Mouse (Mus musculus) myocyte (in vitro differentiated cells): ENCODE measurements around the gene Ifne. TPM values are rescaled to one million over a fixed set of nuclear protein-coding genes. Genes with fewer than 3 reads are reported as not detected.
A peak's percentile ranks its signal among the peaks of the same experiment; 100 is the strongest.

Source experiments
- H3K27me3 ChIP-seq: one replicate; pipeline ENCODE4 v1.6.1; 2011; ENCODE audit not compliant: control insufficient read depth, insufficient read depth, insufficient read length
- H3K36me3 ChIP-seq: one replicate; pipeline ENCODE4 v1.6.1; 2011; ENCODE audit not compliant: control insufficient read depth, insufficient read depth
- H3K4me2 ChIP-seq: one replicate; pipeline ENCODE4 v1.6.1; 2011; ENCODE audit warnings: low read depth, control low read depth
- H3K4me3 ChIP-seq: one replicate; pipeline ENCODE4 v1.5.1; 2011; ENCODE audit warnings: mild to moderate bottlenecking, control low read depth, moderate library complexity
- H3K79me2 ChIP-seq: one replicate; pipeline ENCODE4 v1.6.1; 2011; ENCODE audit not compliant: control insufficient read depth, insufficient read depth
- H3ac ChIP-seq: one replicate; pipeline ENCODE4 v1.6.1; 2011; ENCODE audit not compliant: control insufficient read depth, insufficient read length
- CEBPB ChIP-seq: IDR thresholded peaks from 2 replicates; pipeline ENCODE4 v1.6.1; 2011; ENCODE audit warnings: mild to moderate bottlenecking, moderate library complexity; ENCODE audit not compliant: poor library complexity, insufficient read depth, severe bottlenecking
- E2F4 ChIP-seq: IDR thresholded peaks from one replicate; pipeline ENCODE4 v1.6.1; 2011; ENCODE audit warnings: mild to moderate bottlenecking, control low read depth, moderate library complexity; ENCODE audit not compliant: insufficient read depth
- MAX ChIP-seq: IDR thresholded peaks from one replicate; pipeline ENCODE4 v1.6.1; 2011; ENCODE audit warnings: low read depth, mild to moderate bottlenecking, control low read depth
- MYOD1 ChIP-seq, 3 experiments: IDR thresholded peaks; one replicate each; pipeline ENCODE4 v1.6.1; 2011; ENCODE audit warnings: control low read depth in 2 of 3, low read depth in 2 of 3, mild to moderate bottlenecking in 2 of 3, moderate library complexity in 1 of 3; ENCODE audit not compliant: insufficient read length in 2 of 3, control insufficient read depth in 1 of 3
- MYOG ChIP-seq, 3 experiments: IDR thresholded peaks; one replicate each; pipeline ENCODE4 v1.6.1; 2011; ENCODE audit warnings: control low read depth in 2 of 3, low read depth in 2 of 3, mild to moderate bottlenecking in 2 of 3; ENCODE audit not compliant: insufficient read length in 2 of 3, control insufficient read depth in 1 of 3, insufficient read depth in 1 of 3
- POLR2A ChIP-seq: IDR thresholded peaks from one replicate; pipeline ENCODE4 v1.6.1; 2011; ENCODE audit warnings: low read depth, mild to moderate bottlenecking, control low read depth, moderate library complexity; ENCODE audit not compliant: insufficient read length
- POLR2AphosphoS2 ChIP-seq: IDR thresholded peaks from one replicate; pipeline ENCODE4 v1.6.1; 2011; ENCODE audit warnings: low read depth, control low read depth; ENCODE audit not compliant: insufficient read length
- REST ChIP-seq: IDR thresholded peaks from one replicate; pipeline ENCODE4 v1.6.1; 2011; ENCODE audit warnings: mild to moderate bottlenecking, control low read depth, moderate library complexity; ENCODE audit not compliant: insufficient read depth, insufficient read length
- SRF ChIP-seq: IDR thresholded peaks from one replicate; pipeline ENCODE4 v1.6.1; 2011; ENCODE audit warnings: low read depth; ENCODE audit not compliant: control insufficient read depth, insufficient read length
- TCF12 ChIP-seq: IDR thresholded peaks from one replicate; pipeline ENCODE4 v1.6.1; 2011; ENCODE audit warnings: mild to moderate bottlenecking, control low read depth; ENCODE audit not compliant: poor library complexity, insufficient read depth, severe bottlenecking
- TCF3 ChIP-seq: IDR thresholded peaks from one replicate; pipeline ENCODE4 v1.6.1; 2011; ENCODE audit warnings: low read depth, control low read depth; ENCODE audit not compliant: insufficient read length
- USF1 ChIP-seq: IDR thresholded peaks from one replicate; pipeline ENCODE4 v1.6.1; 2011; ENCODE audit warnings: low read depth, mild to moderate bottlenecking, control low read depth, moderate library complexity
- polyA plus RNA-seq: library from polyadenylated mRNA; unstranded; fragments of >200 nt; fragmentation: generic; extraction: Trizol; gene quantifications from one replicate; pipeline ENCODE4 v1.2.1, GENCODE M21; 2012; ENCODE audit warnings: missing spikeins

Gene Ifne
- not detected for polyA plus RNA-seq

GRCm38 (mm10) chr4:88880101-88880500 is at the start of gene Ifne:
Ifne (minus strand) TSS chr4:88880201.
- H3K27me3 ChIP-seq: no peaks in the 10 kb centered on the region
- H3K4me2 ChIP-seq: no peak within 1 kb of the TSS

GRCm38 (mm10) chr4:88928341-88929102 is 48.5 kb upstream of the Ifne start:
- Histone ChIP-seq H3K79me2 (peaks cover 91% of the 10 kb centered on the region), H3ac (no peak overlapping the region), H3K4me2 (peak overlapping the region; percentile 77), H3K27me3 (no peaks in the 10 kb centered on the region), H3K36me3 (peaks cover 41% of the 10 kb centered on the region), H3K4me3 (no peak overlapping the region)
- TF ChIP-seq TCF12: no peak
- TF ChIP-seq CEBPB: peak; percentile 81

More at GRCm38 (mm10) chr4:88880101-88880500, at the start of gene Ifne:
- TF ChIP-seq MYOD1 (IDR thresholded peaks at IDR 0.05; ENCODE audit: control insufficient read depth in 1 of 3, insufficient read length in 2 of 3, low read depth in 2 of 3) (no peak), TCF12 (no peak), USF1 (no peak), CEBPB (no peak), TCF3 (no peak), MYOG (IDR thresholded peaks at IDR 0.05; ENCODE audit: control insufficient read depth in 1 of 3, insufficient read depth in 1 of 3, insufficient read length in 2 of 3, low read depth in 2 of 3) (no peak), REST (no peak), E2F4 (no peak), POLR2AphosphoS2 (no peak), MAX (no peak), SRF (no peak)
- Histone ChIP-seq H3K4me3 (no peak within 1 kb of the TSS), H3K79me2 (no peaks in the 10 kb centered on the region), H3ac (no peak within 1 kb of the TSS), H3K36me3 (no peaks in the 10 kb centered on the region)

- Histone ChIP-seq H3ac (no peak overlapping the region), H3K4me3 (no peak overlapping the region), H3K27me3 (no peaks in the 10 kb centered on the region), H3K4me2 (peak overlapping the region; percentile 77), H3K79me2 (peaks cover 91% of the 10 kb centered on the region), H3K36me3 (peaks cover 44% of the 10 kb centered on the region)
- TF ChIP-seq TCF12 (no peak), POLR2AphosphoS2 (no peak), USF1 (peak; percentile 57), CEBPB (peak; percentile 50)
Observed at GRCm38 (mm10) chr4:88927850-88928249, 47.8 kb upstream of the Ifne start.

GRCm38 (mm10) chr4:88926637-88927036 is 46.6 kb upstream of the Ifne start:
- Histone ChIP-seq H3K36me3 (peaks cover 53% of the 10 kb centered on the region), H3K79me2 (peaks cover 91% of the 10 kb centered on the region), H3K27me3 (no peaks in the 10 kb centered on the region), H3K4me2 (no peak overlapping the region), H3K4me3 (no peak overlapping the region), H3ac (no peak overlapping the region)
- TF ChIP-seq MYOD1 (IDR thresholded peaks at IDR 0.05; ENCODE audit: control insufficient read depth in 1 of 3, insufficient read length in 2 of 3, low read depth in 2 of 3): no peak
- no peak for TF ChIP-seq TCF12
- no peak for TF ChIP-seq POLR2A
- no peak for TF ChIP-seq SRF
- TF ChIP-seq MYOG (IDR thresholded peaks at IDR 0.05; ENCODE audit: control insufficient read depth in 1 of 3, insufficient read depth in 1 of 3, insufficient read length in 2 of 3, low read depth in 2 of 3): no peak
- TF ChIP-seq TCF3: no peak
- no peak for TF ChIP-seq MAX
- no peak for TF ChIP-seq USF1
- no peak for TF ChIP-seq CEBPB
- no peak for TF ChIP-seq E2F4
- TF ChIP-seq REST: no peak
- no peak for TF ChIP-seq POLR2AphosphoS2

GRCm38 (mm10) chr4:88926082-88926481 is 46.1 kb upstream of the Ifne start:
- Histone ChIP-seq H3K27me3 (no peaks in the 10 kb centered on the region), H3K4me2 (no peak overlapping the region), H3K4me3 (no peak overlapping the region), H3K36me3 (peaks cover 55% of the 10 kb centered on the region), H3K79me2 (peaks cover 91% of the 10 kb centered on the region), H3ac (no peak overlapping the region)
- TF ChIP-seq SRF (no peak), REST (no peak), USF1 (no peak), CEBPB (no peak), MAX (no peak)
